Mouse (Mus musculus) stomach, embryonic 16.5 days (tissue): ENCODE measurements around the gene Tpbgl. TPM values are rescaled to one million over a fixed set of nuclear protein-coding genes. Genes with fewer than 3 reads are reported as not detected.

Source experiments
- ATAC-seq: fragments of 200-750 bp; cut with Nextera tagmentation; 2 replicates; pipeline ENCODE4 v1.8.0; 2017; ENCODE audit warnings: moderate number of reproducible peaks, moderate TSS enrichment; ENCODE audit not compliant: insufficient read depth, low FRiP score
- H3K27ac ChIP-seq: fragments of 300-500 bp; sonication (generic); 2 replicates; pipeline ENCODE4 v1.5.1; 2014; ENCODE audit warnings: low read length
- H3K27me3 ChIP-seq: fragments of 300-500 bp; sonication (generic); 2 replicates; pipeline ENCODE4 v1.6.1; 2014; ENCODE audit warnings: low read length, control low read depth, mixed read lengths; ENCODE audit not compliant: control insufficient read depth, insufficient read depth
- H3K36me3 ChIP-seq: fragments of 300-500 bp; sonication (generic); 2 replicates; pipeline ENCODE4 v1.6.1; 2014; ENCODE audit warnings: low read length; ENCODE audit not compliant: control insufficient read depth, insufficient read depth
- H3K4me1 ChIP-seq: fragments of 300-500 bp; sonication (generic); 2 replicates; pipeline ENCODE4 v1.6.1; 2014; ENCODE audit warnings: low read length, control low read depth, mixed read lengths; ENCODE audit not compliant: control insufficient read depth, insufficient read depth
- H3K4me2 ChIP-seq: fragments of 300-500 bp; sonication (generic); 2 replicates; pipeline ENCODE4 v1.6.1; 2014; ENCODE audit warnings: low read depth, low read length, mixed read lengths
- H3K4me3 ChIP-seq: fragments of 300-500 bp; sonication (generic); replicated peaks from 2 replicates; pipeline ENCODE4 v1.5.1; 2014; ENCODE audit warnings: mild to moderate bottlenecking, low read length
- H3K9ac ChIP-seq: fragments of 300-500 bp; sonication (generic); 2 replicates; pipeline ENCODE4 v1.6.1; 2014; ENCODE audit warnings: low read length
- H3K9me3 ChIP-seq: fragments of 300-500 bp; sonication (generic); replicated peaks from 2 replicates; pipeline ENCODE4 v1.6.1; 2016; ENCODE audit warnings: low read length, control low read depth; ENCODE audit not compliant: control insufficient read depth
- WGBS: fragments of 180-500 bp; shearing (Covaris S2); extraction: QIAGEN DNeasy Blood & Tissue Kit; methylation state at CpG from one replicate; pipeline ENCODE4 v1.1.7; 2014; 5-methylcytosine and 5-hydroxymethylcytosine counted together
- polyA plus RNA-seq: library from polyadenylated mRNA; unstranded; fragments of >200 nt; fragmentation: Nextera tagmentation; extraction: Ambion mirVana; gene quantifications from 2 replicates; pipeline ENCODE4 v1.2.1, GENCODE M21; 2015

Gene Tpbgl
- polyA plus RNA-seq, 1 experiment from 2014 or later, result 1.6 TPM

- no peak for ATAC-seq
- Histone ChIP-seq H3K27me3 (no peaks in the 10 kb centered on the region), H3K9me3 (no peaks in the 10 kb centered on the region), H3K4me2 (no peak overlapping the region), H3K9ac (no peak overlapping the region), H3K36me3 (no peaks in the 10 kb centered on the region), H3K4me3 (no peak overlapping the region), H3K27ac (no peak overlapping the region), H3K4me1 (no peaks in the 10 kb centered on the region)
- 66% methylated on average over 4 of the region's 4 CpGs for WGBS
Measured at GRCm38 (mm10) chr7:99649585-99649984, 22.7 kb upstream of the Tpbgl start.

- H3K9me3 ChIP-seq, result no peaks in the 10 kb centered on the region
- no peak overlapping the region for H3K4me2 ChIP-seq
- H3K36me3 ChIP-seq, result no peaks in the 10 kb centered on the region
- no peak overlapping the region for H3K27ac ChIP-seq
- ATAC-seq, result no peak; the same call in 1 of the 2 replicates
- no peaks in the 10 kb centered on the region for H3K27me3 ChIP-seq
- 4% methylated on average over 6 of the region's 6 CpGs for WGBS
- no peak overlapping the region for H3K9ac ChIP-seq
- H3K4me3 ChIP-seq, result no peak overlapping the region
- no peaks in the 10 kb centered on the region for H3K4me1 ChIP-seq
Measured at GRCm38 (mm10) chr7:99648623-99649022, 21.7 kb upstream of the Tpbgl start.

- no peaks in the 10 kb centered on the region for H3K9me3 ChIP-seq
- no peak overlapping the region for H3K27ac ChIP-seq
- no peaks in the 10 kb centered on the region for H3K4me1 ChIP-seq
- H3K36me3 ChIP-seq, result no peaks in the 10 kb centered on the region
- no peak for ATAC-seq
- no peak overlapping the region for H3K9ac ChIP-seq
- H3K4me3 ChIP-seq, result no peak overlapping the region
- WGBS, result 72% methylated on average over 7 of the region's 7 CpGs
- H3K27me3 ChIP-seq, result no peaks in the 10 kb centered on the region
- H3K4me2 ChIP-seq, result no peak overlapping the region
Measured at GRCm38 (mm10) chr7:99644701-99645100, 17.8 kb upstream of the Tpbgl start.

- H3K36me3 ChIP-seq, result no peaks in the 10 kb centered on the region
- no peak; the same call in 1 of the 2 replicates for ATAC-seq
- 30% methylated on average over 3 of the region's 3 CpGs for WGBS
Measured at GRCm38 (mm10) chr7:99642078-99642477, 15.2 kb upstream of the Tpbgl start.

GRCm38 (mm10) chr7:99641245-99641644, 14.3 kb upstream of the Tpbgl start:
- 39% methylated on average over 4 of the region's 4 CpGs for WGBS

More at GRCm38 (mm10) chr7:99642078-99642477, 15.2 kb upstream of the Tpbgl start:
- Histone ChIP-seq H3K9ac (no peak overlapping the region), H3K4me3 (no peak overlapping the region), H3K27ac (no peak overlapping the region), H3K4me1 (no peaks in the 10 kb centered on the region), H3K4me2 (no peak overlapping the region), H3K27me3 (no peaks in the 10 kb centered on the region), H3K9me3 (no peaks in the 10 kb centered on the region)

GRCm38 (mm10) chr7:99633966-99634665, 7.2 kb upstream of the Tpbgl start:
- Histone ChIP-seq H3K36me3 (no peaks in the 10 kb centered on the region), H3K27ac (no peak overlapping the region), H3K4me2 (no peak overlapping the region), H3K27me3 (peaks cover 2% of the 10 kb centered on the region; the same call in 1 of the 2 replicates), H3K4me3 (no peak overlapping the region), H3K9me3 (no peaks in the 10 kb centered on the region), H3K9ac (no peak overlapping the region), H3K4me1 (no peaks in the 10 kb centered on the region)
- no peak for ATAC-seq
- 70% methylated on average over 8 of the region's 8 CpGs for WGBS

More at GRCm38 (mm10) chr7:99641245-99641644, 14.3 kb upstream of the Tpbgl start:
- no peaks in the 10 kb centered on the region for H3K27me3 ChIP-seq
- H3K9ac ChIP-seq, result no peak overlapping the region
- no peaks in the 10 kb centered on the region for H3K36me3 ChIP-seq
- H3K27ac ChIP-seq, result no peak overlapping the region
- H3K4me1 ChIP-seq, result no peaks in the 10 kb centered on the region
- peak; percentile 56 for ATAC-seq
- H3K9me3 ChIP-seq, result no peaks in the 10 kb centered on the region
- H3K4me2 ChIP-seq, result no peak overlapping the region
- no peak overlapping the region for H3K4me3 ChIP-seq

- H3K9me3 ChIP-seq, result no peaks in the 10 kb centered on the region
- H3K4me1 ChIP-seq, result no peaks in the 10 kb centered on the region
- H3K4me3 ChIP-seq, result no peak overlapping the region
- H3K27me3 ChIP-seq, result peaks cover 12% of the 10 kb centered on the region; the same call in 1 of the 2 replicates
- 8% methylated on average over 6 of the region's 6 CpGs for WGBS
- no peak overlapping the region for H3K4me2 ChIP-seq
- no peak for ATAC-seq
- H3K27ac ChIP-seq, result no peak overlapping the region
- no peaks in the 10 kb centered on the region for H3K36me3 ChIP-seq
- H3K9ac ChIP-seq, result no peak overlapping the region
Measured at GRCm38 (mm10) chr7:99632286-99632685, 5.4 kb upstream of the Tpbgl start.

GRCm38 (mm10) chr7:99627366-99627765, 463 bp upstream of the Tpbgl start:
- H3K4me3 ChIP-seq, result no peak overlapping the region
- H3K4me2 ChIP-seq, result no peak overlapping the region
- ATAC-seq, result no peak
- no peaks in the 10 kb centered on the region for H3K36me3 ChIP-seq
- no peaks in the 10 kb centered on the region for H3K9me3 ChIP-seq
- no peak overlapping the region for H3K9ac ChIP-seq
- 10% methylated on average over 7 of the region's 7 CpGs for WGBS
- H3K4me1 ChIP-seq, result peaks cover 11% of the 10 kb centered on the region; the same call in 1 of the 2 replicates
- H3K27me3 ChIP-seq, result peaks cover 40% of the 10 kb centered on the region
- H3K27ac ChIP-seq, result no peak overlapping the region

GRCm38 (mm10) chr7:99625722-99626375, 1.1 kb downstream of the Tpbgl start:
- no peaks in the 10 kb centered on the region for H3K36me3 ChIP-seq
- no peak overlapping the region for H3K27ac ChIP-seq
- H3K4me2 ChIP-seq, result peak overlapping the region; percentile 94
- H3K4me3 ChIP-seq, result peak overlapping the region; percentile 50
- no peaks in the 10 kb centered on the region for H3K9me3 ChIP-seq
- ATAC-seq, result peak; percentile 87
- peaks cover 38% of the 10 kb centered on the region for H3K27me3 ChIP-seq
- under 1% methylated on average over 81 of the region's 81 CpGs for whole genome bisulfite sequencing
- H3K4me1 ChIP-seq, result peaks cover 11% of the 10 kb centered on the region; the same call in 1 of the 2 replicates
- H3K9ac ChIP-seq, result peak overlapping the region; percentile 61
